Mouse (Mus musculus): ENCODE measurements around the gene Rhbdf1. TPM values are rescaled to one million over a fixed set of nuclear protein-coding genes. Genes with fewer than 3 reads are reported as not detected.

The Rhbdf1 gene
- total RNA-seq, 2 experiments from 2014 or later = not detected

- no peak for ATAC-seq (ENCODE audit: poor library complexity, severe bottlenecking)
These were observed 28.0 kb downstream of the Rhbdf1 start for GRCm38 (mm10) chr11:32194086-32194485.

GRCm38 (mm10) chr11:32193156-32193555 lies 28.9 kb downstream of the Rhbdf1 start:
- ATAC-seq (ENCODE audit: poor library complexity, severe bottlenecking) = no peak

GRCm38 (mm10) chr11:32190603-32191110 lies 31.4 kb downstream of the Rhbdf1 start:
- ATAC-seq (ENCODE audit: poor library complexity, severe bottlenecking) = no peak

GRCm38 (mm10) chr11:32190119-32190518 lies 32.0 kb downstream of the Rhbdf1 start:
- ATAC-seq (ENCODE audit: poor library complexity, severe bottlenecking) = no peak

- ATAC-seq (ENCODE audit: poor library complexity, severe bottlenecking) = no peak
These were observed 32.7 kb downstream of the Rhbdf1 start for GRCm38 (mm10) chr11:32189434-32189833.

- ATAC-seq (ENCODE audit: poor library complexity, severe bottlenecking) = no peak
These were observed 33.2 kb downstream of the Rhbdf1 start for GRCm38 (mm10) chr11:32188881-32189280.

GRCm38 (mm10) chr11:32187256-32187655 lies 34.8 kb downstream of the Rhbdf1 start:
- no peak for ATAC-seq (ENCODE audit: poor library complexity, severe bottlenecking)

- no peak for ATAC-seq (ENCODE audit: poor library complexity, severe bottlenecking)
These were observed 36.1 kb downstream of the Rhbdf1 start for GRCm38 (mm10) chr11:32186031-32186430.

- no peak for ATAC-seq (ENCODE audit: poor library complexity, severe bottlenecking)
These were observed 37.6 kb downstream of the Rhbdf1 start for GRCm38 (mm10) chr11:32184469-32184868.

- ATAC-seq (ENCODE audit: poor library complexity, severe bottlenecking) = peak; percentile 60; the same call in 1 of the 2 replicates
These were observed 39.9 kb downstream of the Rhbdf1 start for GRCm38 (mm10) chr11:32181973-32182868.

GRCm38 (mm10) chr11:32181246-32181645 lies 40.9 kb downstream of the Rhbdf1 start:
- no peak for ATAC-seq (ENCODE audit: poor library complexity, severe bottlenecking)

GRCm38 (mm10) chr11:32178506-32178905 lies 43.6 kb downstream of the Rhbdf1 start:
- no peak for ATAC-seq (ENCODE audit: poor library complexity, severe bottlenecking)

- ATAC-seq (ENCODE audit: poor library complexity, severe bottlenecking) = no peak
These were observed 55.4 kb downstream of the Rhbdf1 start for GRCm38 (mm10) chr11:32166683-32167082.

- peak; percentile 91 for ATAC-seq (ENCODE audit: poor library complexity, severe bottlenecking)
These were observed 59.9 kb downstream of the Rhbdf1 start for GRCm38 (mm10) chr11:32161922-32162804.

GRCm38 (mm10) chr11:32161500-32161899 lies 60.6 kb downstream of the Rhbdf1 start:
- ATAC-seq (ENCODE audit: poor library complexity, severe bottlenecking) = no peak

- ATAC-seq (ENCODE audit: poor library complexity, severe bottlenecking) = no peak
These were observed 61.8 kb downstream of the Rhbdf1 start for GRCm38 (mm10) chr11:32160341-32160740.

Other genes starting within 250 kb of the Rhbdf1 start
- 0.20 and 1.4 TPM in 2 replicates for gene Nsg2, start 221.8 kb downstream of the Rhbdf1 start, total RNA-seq (2015)
- 1.1 and 1.3 TPM in 2 replicates for gene Nsg2, start 221.8 kb downstream of the Rhbdf1 start, total RNA-seq (2017)
- gene Il9r, start 22.0 kb downstream of the Rhbdf1 start, total RNA-seq (2015) = not detected in 2 replicates
- gene Il9r, start 22.0 kb downstream of the Rhbdf1 start, total RNA-seq (2017) = not detected in 2 replicates
- 38.9 and 42.8 TPM in 2 replicates for gene Snrnp25, start 16.9 kb downstream of the Rhbdf1 start, total RNA-seq (2015)
- gene Snrnp25, start 16.9 kb downstream of the Rhbdf1 start, total RNA-seq (2017) = 32.5 and 47.7 TPM in 2 replicates
- 9.8 and 12.1 TPM in 2 replicates for gene Mpg, start 4.2 kb upstream of the Rhbdf1 start, total RNA-seq (2015)
- 6.8 and 9.9 TPM in 2 replicates for gene Mpg, start 4.2 kb upstream of the Rhbdf1 start, total RNA-seq (2017)
- 6.6 and 10.7 TPM in 2 replicates for gene Nprl3, start 45.4 kb upstream of the Rhbdf1 start, total RNA-seq (2015)
- 9.5 and 11.9 TPM in 2 replicates for gene Nprl3, start 45.4 kb upstream of the Rhbdf1 start, total RNA-seq (2017)
- not detected in 2 replicates for gene Hba-x, start 54.1 kb upstream of the Rhbdf1 start, total RNA-seq (2015)
- gene Hba-x, start 54.1 kb upstream of the Rhbdf1 start, total RNA-seq (2017) = not detected in 2 replicates
- gene Hba-a1, start 61.2 kb upstream of the Rhbdf1 start, total RNA-seq (2015) = 53.9 and 134 TPM in 2 replicates
- 18.7 and 44.2 TPM in 2 replicates for gene Hba-a1, start 61.2 kb upstream of the Rhbdf1 start, total RNA-seq (2017)
- gene Hbq1b, start 64.7 kb upstream of the Rhbdf1 start, total RNA-seq (2015) = 1.1 TPM in 1 of 2 replicates, not detected in the other
- not detected in 2 replicates for gene Hbq1b, start 64.7 kb upstream of the Rhbdf1 start, total RNA-seq (2017)
- gene Hba-a2, start 74.2 kb upstream of the Rhbdf1 start, total RNA-seq (2015) = 72.7 and 158 TPM in 2 replicates
- gene Hba-a2, start 74.2 kb upstream of the Rhbdf1 start, total RNA-seq (2017) = 99.3 and 270 TPM in 2 replicates
- not detected in 2 replicates for gene Hbq1a, start 77.8 kb upstream of the Rhbdf1 start, total RNA-seq (2015)
- gene Hbq1a, start 77.8 kb upstream of the Rhbdf1 start, total RNA-seq (2017) = not detected in 2 replicates
- gene Sh3pxd2b, start 125.5 kb upstream of the Rhbdf1 start, total RNA-seq (2015) = 5.3 and 7.0 TPM in 2 replicates
- gene Sh3pxd2b, start 125.5 kb upstream of the Rhbdf1 start, total RNA-seq (2017) = 2.4 and 2.9 TPM in 2 replicates
- 2.3 and 3.4 TPM in 2 replicates for gene Ubtd2, start 233.1 kb upstream of the Rhbdf1 start, total RNA-seq (2015)
- 0.24 and 1.8 TPM in 2 replicates for gene Ubtd2, start 233.1 kb upstream of the Rhbdf1 start, total RNA-seq (2017)

Data from megakaryocyte, adult 5-6 weeks (primary cell).